Mouse (Mus musculus) brown adipose tissue, adult 24 weeks (tissue): Measurements from ENCODE around the gene Car1. TPM values are rescaled to one million over a fixed set of nuclear protein-coding genes. Genes with fewer than 3 reads are reported as not detected.
"Not testable (repeated sequence)": the region's sequence is repeated elsewhere in the genome, so short reads cannot be mapped to it uniquely, and the experiment has no call there.

Source experiments
- H3K27ac ChIP-seq: fragments of 200-500 bp; replicated peaks from 2 replicates; pipeline ENCODE4 v1.5.1; 2012; ENCODE audit warnings: low read depth, mild to moderate bottlenecking, low read length
- H3K4me1 ChIP-seq: fragments of 200-500 bp; 2 replicates; pipeline ENCODE4 v1.6.1; 2012; ENCODE audit warnings: low read length, mixed read lengths; ENCODE audit not compliant: control insufficient read depth, insufficient read depth, insufficient read length
- H3K4me3 ChIP-seq: fragments of 200-500 bp; 2 replicates; pipeline ENCODE4 v1.5.1; 2012; ENCODE audit warnings: low read depth, mild to moderate bottlenecking, low read length, moderate library complexity; ENCODE audit not compliant: insufficient read depth
- polyA plus RNA-seq: library from polyadenylated mRNA; stranded (reverse); fragments of >200 nt; gene quantifications from 2 replicates; pipeline ENCODE4 v1.2.4, GENCODE M21; 2012; ENCODE audit not compliant: missing spikeins, insufficient read depth, insufficient read length

Car1 gene
- polyA plus RNA-seq, 1 experiment, result 0.87 TPM

GRCm38 (mm10) chr3:14746041-14746440 is 62.1 kb downstream of the Car1 start:
- H3K4me1 ChIP-seq, result no peaks in the 10 kb centered on the region
- H3K27ac ChIP-seq, result peak overlapping the region; percentile 44
- H3K4me3 ChIP-seq, result no peak overlapping the region

GRCm38 (mm10) chr3:14738261-14738660 is 69.9 kb downstream of the Car1 start:
- H3K27ac ChIP-seq, result no peak overlapping the region
- no peak overlapping the region for H3K4me3 ChIP-seq
- H3K4me1 ChIP-seq, result no peaks in the 10 kb centered on the region

- H3K4me3 ChIP-seq, H3K27ac ChIP-seq, H3K4me1 ChIP-seq: not testable (repeated sequence)
Observed at GRCm38 (mm10) chr3:14727496-14727895, 80.7 kb downstream of the Car1 start.

- not testable (repeated sequence) for H3K4me3 ChIP-seq, H3K27ac ChIP-seq, H3K4me1 ChIP-seq
Observed at GRCm38 (mm10) chr3:14725462-14725861, 82.7 kb downstream of the Car1 start.

Other genes with a start within 250 kb of the Car1 start
- gene 1810022K09Rik, start 197.1 kb downstream of the Car1 start, polyA plus RNA-seq, result 548 and 673 TPM in 2 replicates
- 39.2 and 47.2 TPM in 2 replicates for gene Car13, start 166.6 kb downstream of the Car1 start, polyA plus RNA-seq
- gene Car3, start 55.1 kb upstream of the Car1 start, polyA plus RNA-seq, result 5,717 and 6,809 TPM in 2 replicates
- 16.9 and 19.2 TPM in 2 replicates for gene Car2, start 77.9 kb upstream of the Car1 start, polyA plus RNA-seq